Mouse (Mus musculus): ENCODE measurements at regions not wholly inside any gene's neighbourhood (a gene's known extent, or its start where the extent isn't known, plus 50 kb on each side); places are given as distances from the start of the nearest gene placed in this dataset.

- DNase-seq (ENCODE audit: low spot score in 2 of 2): no peak
Observed at GRCm38 (mm10) chr10:125467503-125467902, 78.2 kb upstream of the Slc16a7 start.

- DNase-seq (ENCODE audit: low spot score in 2 of 2): no peak
Observed at GRCm38 (mm10) chr10:125488350-125488749, 99.1 kb upstream of the Slc16a7 start.

- no peak for DNase-seq (ENCODE audit: low spot score in 2 of 2)
Observed at GRCm38 (mm10) chr10:125490395-125490794, 101.1 kb upstream of the Slc16a7 start.

- DNase-seq (ENCODE audit: low spot score in 2 of 2): no peak
Observed at GRCm38 (mm10) chr10:125494489-125494888, 105.2 kb upstream of the Slc16a7 start.

GRCm38 (mm10) chr10:125498347-125498746, 109.1 kb upstream of the Slc16a7 start:
- no peak for DNase-seq (ENCODE audit: low spot score in 2 of 2)

- DNase-seq (ENCODE audit: low spot score in 2 of 2): no peak
Observed at GRCm38 (mm10) chr10:125500338-125500737, 111.1 kb upstream of the Slc16a7 start.

GRCm38 (mm10) chr10:125515026-125515425, 125.8 kb upstream of the Slc16a7 start:
- no peak for DNase-seq (ENCODE audit: low spot score in 2 of 2)

- no peak for DNase-seq (ENCODE audit: low spot score in 2 of 2)
Observed at GRCm38 (mm10) chr10:125530876-125531275, 141.6 kb upstream of the Slc16a7 start.

GRCm38 (mm10) chr10:125538316-125538715, 149.1 kb upstream of the Slc16a7 start:
- no peak for DNase-seq (ENCODE audit: low spot score in 2 of 2)

GRCm38 (mm10) chr10:125586489-125587147, 197.4 kb upstream of the Slc16a7 start:
- peak in 1 of 2 experiments; percentile 3 for DNase-seq (ENCODE audit: low spot score in 2 of 2)

GRCm38 (mm10) chr10:125593006-125593405, 203.7 kb upstream of the Slc16a7 start:
- DNase-seq (ENCODE audit: low spot score in 2 of 2): no peak

- DNase-seq (ENCODE audit: low spot score in 2 of 2): no peak
Observed at GRCm38 (mm10) chr10:125607787-125608617, 218.7 kb upstream of the Slc16a7 start.

GRCm38 (mm10) chr10:125610353-125610752, 221.1 kb upstream of the Slc16a7 start:
- no peak for DNase-seq (ENCODE audit: low spot score in 2 of 2)

GRCm38 (mm10) chr10:125612773-125613172, 223.5 kb upstream of the Slc16a7 start:
- no peak for DNase-seq (ENCODE audit: low spot score in 2 of 2)

GRCm38 (mm10) chr10:125621376-125621775, 232.1 kb upstream of the Slc16a7 start:
- DNase-seq (ENCODE audit: low spot score in 2 of 2): no peak

- no peak for DNase-seq (ENCODE audit: low spot score in 2 of 2)
Observed at GRCm38 (mm10) chr10:125623836-125624235, 234.6 kb upstream of the Slc16a7 start.

GRCm38 (mm10) chr10:125667906-125668305, 278.6 kb upstream of the Slc16a7 start:
- no peak for DNase-seq (ENCODE audit: low spot score in 2 of 2)

GRCm38 (mm10) chr10:125673637-125674036, 284.4 kb upstream of the Slc16a7 start:
- DNase-seq (ENCODE audit: low spot score in 2 of 2): no peak

- no peak for DNase-seq (ENCODE audit: low spot score in 2 of 2)
Observed at GRCm38 (mm10) chr10:125679644-125680043, 286.3 kb upstream of the Lrig3 start.

- no peak for DNase-seq (ENCODE audit: low spot score in 2 of 2)
Observed at GRCm38 (mm10) chr10:125685130-125685529, 280.8 kb upstream of the Lrig3 start.

GRCm38 (mm10) chr10:125693505-125693904, 272.5 kb upstream of the Lrig3 start:
- no peak for DNase-seq (ENCODE audit: low spot score in 2 of 2)

- DNase-seq (ENCODE audit: low spot score in 2 of 2): no peak
Observed at GRCm38 (mm10) chr10:125696159-125696558, 269.8 kb upstream of the Lrig3 start.

GRCm38 (mm10) chr10:125725077-125725680, 240.8 kb upstream of the Lrig3 start:
- DNase-seq (ENCODE audit: low spot score in 2 of 2): peak; percentile 21 to 24
